Mouse (Mus musculus) megakaryocyte, embryonic 14.5 days (primary cell): ENCODE results near the gene Zdhhc8. TPM values are rescaled to one million over a fixed set of nuclear protein-coding genes. Genes with fewer than 3 reads are reported as not detected.

Experiments
- H3K27me3 ChIP-seq: replicated peaks from 2 replicates; pipeline ENCODE3; 2012; ENCODE audit warnings: inconsistent platforms
- H3K36me3 ChIP-seq: replicated peaks from 2 replicates; pipeline ENCODE3; 2012; ENCODE audit warnings: low read length, inconsistent platforms, mixed read lengths
- H3K4me1 ChIP-seq: 2 replicates; pipeline ENCODE4 v1.6.1; 2012; ENCODE audit warnings: inconsistent platforms
- H3K4me3 ChIP-seq: replicated peaks from 2 replicates; pipeline ENCODE3; 2012; ENCODE audit warnings: moderate library complexity, mild to moderate bottlenecking, inconsistent platforms
- H3K9me3 ChIP-seq: 2 replicates; pipeline ENCODE4 v1.6.1; 2012; ENCODE audit warnings: inconsistent platforms
- FLI1 ChIP-seq: IDR thresholded peaks from 2 replicates; pipeline ENCODE4 v1.6.1; 2012; ENCODE audit warnings: low read length, inconsistent platforms, mixed read lengths
- GATA1 ChIP-seq: IDR thresholded peaks from 3 replicates; pipeline ENCODE4 v1.6.1; 2012; ENCODE audit warnings: mixed read lengths, low read length, inconsistent platforms, borderline replicate concordance
- polyA plus RNA-seq: library from polyadenylated mRNA; stranded (reverse); fragments of >175 nt; gene quantifications from 2 replicates; pipeline ENCODE4 v1.2.3, GENCODE M21; 2012; ENCODE audit warnings: low replicate concordance; ENCODE audit not compliant: insufficient read depth

Zdhhc8 gene
- polyA plus RNA-seq, 1 experiment, result 18.6 TPM

GRCm38 (mm10) chr16:18248433-18249363 lies 13.8 kb upstream of the Zdhhc8 start, which contains the start of the genes Trmt2a and Ranbp1:
Trmt2a (plus strand) TSS chr16:18248679.
Ranbp1 (minus strand) TSS chr16:18248732.
- no peak for TF ChIP-seq GATA1
- TF ChIP-seq FLI1, result peak; percentile 63; the same call in 1 of the 2 replicates
- H3K27me3 ChIP-seq, result no peaks in the 10 kb centered on the region
- H3K4me1 ChIP-seq, result peaks cover 81% of the 10 kb centered on the region
- no peaks in the 10 kb centered on the region for H3K9me3 ChIP-seq
- H3K4me3 ChIP-seq, result peak within 1 kb of the TSS; percentile 99
- peaks cover 73% of the 10 kb centered on the region for H3K36me3 ChIP-seq

GRCm38 (mm10) chr16:18247521-18248399 lies 12.8 kb upstream of the Zdhhc8 start:
- Histone ChIP-seq H3K9me3 (no peaks in the 10 kb centered on the region), H3K4me1 (peaks cover 84% of the 10 kb centered on the region), H3K27me3 (no peaks in the 10 kb centered on the region), H3K4me3 (peak overlapping the region; percentile 99), H3K36me3 (peaks cover 73% of the 10 kb centered on the region)
- no peak for TF ChIP-seq FLI1
- TF ChIP-seq GATA1, result no peak

GRCm38 (mm10) chr16:18241581-18241980 lies 6.6 kb upstream of the Zdhhc8 start:
- peaks cover 38% of the 10 kb centered on the region for H3K4me1 ChIP-seq
- H3K4me3 ChIP-seq, result no peak overlapping the region
- peaks cover 93% of the 10 kb centered on the region for H3K36me3 ChIP-seq
- no peaks in the 10 kb centered on the region for H3K27me3 ChIP-seq
- TF ChIP-seq GATA1, result no peak
- no peak for TF ChIP-seq FLI1
- no peaks in the 10 kb centered on the region for H3K9me3 ChIP-seq

- H3K36me3 ChIP-seq, result peaks cover 51% of the 10 kb centered on the region
- TF ChIP-seq GATA1, result no peak
- no peak for TF ChIP-seq FLI1
- no peaks in the 10 kb centered on the region for H3K9me3 ChIP-seq
- no peak overlapping the region for H3K4me3 ChIP-seq
- H3K4me1 ChIP-seq, result peaks cover 26% of the 10 kb centered on the region
- peaks cover 30% of the 10 kb centered on the region for H3K27me3 ChIP-seq
Measured at GRCm38 (mm10) chr16:18236676-18237501, 2.0 kb upstream of the Zdhhc8 start.

- peaks cover 38% of the 10 kb centered on the region for H3K36me3 ChIP-seq
- peaks cover 39% of the 10 kb centered on the region for H3K27me3 ChIP-seq
- no peaks in the 10 kb centered on the region for H3K9me3 ChIP-seq
- peak overlapping the region; percentile 92 for H3K4me3 ChIP-seq
- H3K4me1 ChIP-seq, result peaks cover 32% of the 10 kb centered on the region
- TF ChIP-seq FLI1 (no peak), GATA1 (no peak)
Measured at GRCm38 (mm10) chr16:18235389-18236065, 591 bp upstream of the Zdhhc8 start.

- Histone ChIP-seq H3K27me3 (peaks cover 49% of the 10 kb centered on the region), H3K4me1 (peaks cover 46% of the 10 kb centered on the region), H3K4me3 (peak overlapping the region; percentile 92), H3K36me3 (peaks cover 25% of the 10 kb centered on the region), H3K9me3 (no peaks in the 10 kb centered on the region)
- TF ChIP-seq FLI1, result no peak
- TF ChIP-seq GATA1, result no peak
Measured at GRCm38 (mm10) chr16:18233919-18234670, 841 bp downstream of the Zdhhc8 start.

GRCm38 (mm10) chr16:18233451-18233850 lies 1.5 kb downstream of the Zdhhc8 start:
- H3K4me1 ChIP-seq, result peaks cover 53% of the 10 kb centered on the region

GRCm38 (mm10) chr16:18231451-18231850 lies 3.5 kb downstream of the Zdhhc8 start:
- no peak for TF ChIP-seq GATA1
- TF ChIP-seq FLI1, result no peak
- Histone ChIP-seq H3K27me3 (peaks cover 59% of the 10 kb centered on the region), H3K36me3 (peaks cover 21% of the 10 kb centered on the region), H3K9me3 (no peaks in the 10 kb centered on the region), H3K4me1 (peaks cover 57% of the 10 kb centered on the region), H3K4me3 (no peak overlapping the region)

More at GRCm38 (mm10) chr16:18233451-18233850, 1.5 kb downstream of the Zdhhc8 start:
- Histone ChIP-seq H3K27me3 (peaks cover 55% of the 10 kb centered on the region), H3K36me3 (peaks cover 19% of the 10 kb centered on the region), H3K9me3 (no peaks in the 10 kb centered on the region), H3K4me3 (no peak overlapping the region)
- TF ChIP-seq FLI1 (no peak), GATA1 (no peak)
